Mouse (Mus musculus): ENCODE results near the gene Tpm3. TPM values are rescaled to one million over a fixed set of nuclear protein-coding genes. Genes with fewer than 3 reads are reported as not detected.
"Not testable (repeated sequence)": the region's sequence is repeated elsewhere in the genome, so short reads cannot be mapped to it uniquely, and the experiment has no call there.

Tpm3 gene
- total RNA-seq, 2 experiments from 2014 or later, result 346 to 601 TPM

GRCm38 (mm10) chr3:90081365-90082240 lies 9.2 kb downstream of the Tpm3 start:
- DNase-seq, result no peak
- intact Hi-C loops (cut with DNase I; ENCODE audit: low total_unique reads), result no loop called here

- intact Hi-C loops (cut with DNase I; ENCODE audit: low total_unique reads), result no loop called here
- no peak for DNase-seq
These were observed 10.6 kb downstream of the Tpm3 start for GRCm38 (mm10) chr3:90083034-90083433.

- intact Hi-C loops (cut with DNase I; ENCODE audit: low total_unique reads), result no loop called here
- no peak for DNase-seq
These were observed 11.4 kb downstream of the Tpm3 start for GRCm38 (mm10) chr3:90083698-90084324.

- peak; percentile 45 for DNase-seq
- intact Hi-C loops (cut with DNase I; ENCODE audit: low total_unique reads), result no loop called here
These were observed 12.3 kb downstream of the Tpm3 start for GRCm38 (mm10) chr3:90084790-90085189.

GRCm38 (mm10) chr3:90085281-90085680 lies 12.8 kb downstream of the Tpm3 start:
- DNase-seq, result peak; percentile 21
- intact Hi-C loops (cut with DNase I; ENCODE audit: low total_unique reads), result no loop called here

GRCm38 (mm10) chr3:90086068-90086467 lies 13.6 kb downstream of the Tpm3 start:
- intact Hi-C loops (cut with DNase I; ENCODE audit: low total_unique reads), result no loop called here
- no peak for DNase-seq

- intact Hi-C loops (cut with DNase I; ENCODE audit: low total_unique reads), result no loop called here
- no peak for DNase-seq
These were observed 16.2 kb downstream of the Tpm3 start for GRCm38 (mm10) chr3:90088617-90089016.

- intact Hi-C loops (cut with DNase I; ENCODE audit: low total_unique reads), result no loop called here
- no peak for DNase-seq
These were observed 18.4 kb downstream of the Tpm3 start for GRCm38 (mm10) chr3:90090892-90091291.

GRCm38 (mm10) chr3:90094453-90094852 lies 22.0 kb downstream of the Tpm3 start:
- intact Hi-C loops (cut with DNase I; ENCODE audit: low total_unique reads), result no loop called here
- no peak for DNase-seq

GRCm38 (mm10) chr3:90097928-90098327 lies 25.5 kb downstream of the Tpm3 start:
- intact Hi-C loops (cut with DNase I; ENCODE audit: low total_unique reads), result no loop called here
- DNase-seq, result no peak

- DNase-seq, result no peak
- intact Hi-C loops (cut with DNase I; ENCODE audit: low total_unique reads), result no loop called here
These were observed 28.6 kb downstream of the Tpm3 start for GRCm38 (mm10) chr3:90101010-90101409.

GRCm38 (mm10) chr3:90101673-90102072 lies 29.2 kb downstream of the Tpm3 start:
- intact Hi-C loops (cut with DNase I; ENCODE audit: low total_unique reads), result no loop called here

GRCm38 (mm10) chr3:90102239-90102638 lies 29.8 kb downstream of the Tpm3 start:
- intact Hi-C loops (cut with DNase I; ENCODE audit: low total_unique reads), result no loop called here
- DNase-seq, result no peak

More at GRCm38 (mm10) chr3:90101673-90102072, 29.2 kb downstream of the Tpm3 start:
- no peak for DNase-seq

GRCm38 (mm10) chr3:90103176-90103575 lies 30.7 kb downstream of the Tpm3 start:
- DNase-seq, result no peak
- intact Hi-C loops (cut with DNase I; ENCODE audit: low total_unique reads), result no loop called here

GRCm38 (mm10) chr3:90103938-90104337 lies 31.5 kb downstream of the Tpm3 start, which contains the start of gene Nup210l:
TSS of gene Nup210l (plus strand) at chr3:90104132.
- DNase-seq, result no peak
- intact Hi-C loops (cut with DNase I; ENCODE audit: low total_unique reads), result no loop called here

- intact Hi-C loops (cut with DNase I; ENCODE audit: low total_unique reads), result no loop called here
- no peak for DNase-seq
These were observed 39.3 kb downstream of the Tpm3 start for GRCm38 (mm10) chr3:90111706-90112105.

- intact Hi-C loops (cut with DNase I; ENCODE audit: low total_unique reads), result no loop called here
- no peak for DNase-seq
These were observed 41.9 kb downstream of the Tpm3 start for GRCm38 (mm10) chr3:90114342-90114741.

- intact Hi-C loops (cut with DNase I; ENCODE audit: low total_unique reads), result no loop called here
- no peak for DNase-seq
These were observed 43.1 kb downstream of the Tpm3 start for GRCm38 (mm10) chr3:90115526-90115925.

GRCm38 (mm10) chr3:90118132-90118790 lies 45.8 kb downstream of the Tpm3 start:
- intact Hi-C loops (cut with DNase I; ENCODE audit: low total_unique reads), result no loop called here
- DNase-seq, result peak; percentile 43

GRCm38 (mm10) chr3:90122036-90122435 lies 49.6 kb downstream of the Tpm3 start:
- DNase-seq; intact Hi-C loops (cut with DNase I; ENCODE audit: low total_unique reads): not testable (repeated sequence)

Data from gastrocnemius, postnatal 14 days (tissue).